Mouse (Mus musculus): ENCODE measurements around the gene Mta2.
"Not testable (repeated sequence)": the region's sequence is repeated elsewhere in the genome, so short reads cannot be mapped to it uniquely, and the experiment has no call there.

Gene Mta2

DNA sequence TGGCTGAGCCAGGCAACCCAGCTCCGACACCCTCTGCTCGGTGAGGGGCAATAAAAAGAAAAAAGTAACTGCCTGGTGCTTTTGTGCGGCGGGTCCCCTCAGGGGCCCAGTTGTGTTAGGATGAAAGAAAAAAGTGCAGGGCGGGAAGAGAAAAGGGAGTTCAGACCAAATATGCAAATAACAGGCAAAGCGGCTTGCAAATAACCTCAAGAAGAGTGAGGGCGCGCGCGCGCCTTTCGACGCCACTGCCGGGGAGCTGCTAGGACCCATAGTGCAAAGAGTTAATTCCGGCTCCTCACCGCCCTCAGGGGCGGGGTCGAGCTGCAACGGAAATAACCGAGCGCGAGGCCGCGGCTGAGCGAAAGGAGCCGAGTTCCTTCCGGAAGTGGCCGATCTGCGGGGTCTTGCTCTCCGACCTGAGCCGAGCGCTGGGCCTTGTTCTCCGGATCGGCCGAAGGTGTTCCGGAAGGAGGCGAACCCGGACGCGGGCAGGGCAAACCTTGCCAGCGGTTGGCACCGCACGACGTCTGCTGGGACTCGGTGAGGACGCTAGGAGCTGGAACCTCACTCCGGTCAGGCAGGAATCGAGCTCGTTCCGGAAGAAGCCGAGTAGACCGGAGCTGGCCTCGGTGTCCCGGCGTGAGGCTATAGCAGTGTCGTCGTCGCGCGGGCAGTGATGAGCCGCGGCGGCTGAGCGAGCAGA lies at the start of gene Mta2:
Mta2 (plus strand) TSS at position 361 of the 703 bp plus-strand sequence.
- DNase-seq (ENCODE audit: low spot score in 2 of 2): peak; percentile 96 to 98

DNA sequence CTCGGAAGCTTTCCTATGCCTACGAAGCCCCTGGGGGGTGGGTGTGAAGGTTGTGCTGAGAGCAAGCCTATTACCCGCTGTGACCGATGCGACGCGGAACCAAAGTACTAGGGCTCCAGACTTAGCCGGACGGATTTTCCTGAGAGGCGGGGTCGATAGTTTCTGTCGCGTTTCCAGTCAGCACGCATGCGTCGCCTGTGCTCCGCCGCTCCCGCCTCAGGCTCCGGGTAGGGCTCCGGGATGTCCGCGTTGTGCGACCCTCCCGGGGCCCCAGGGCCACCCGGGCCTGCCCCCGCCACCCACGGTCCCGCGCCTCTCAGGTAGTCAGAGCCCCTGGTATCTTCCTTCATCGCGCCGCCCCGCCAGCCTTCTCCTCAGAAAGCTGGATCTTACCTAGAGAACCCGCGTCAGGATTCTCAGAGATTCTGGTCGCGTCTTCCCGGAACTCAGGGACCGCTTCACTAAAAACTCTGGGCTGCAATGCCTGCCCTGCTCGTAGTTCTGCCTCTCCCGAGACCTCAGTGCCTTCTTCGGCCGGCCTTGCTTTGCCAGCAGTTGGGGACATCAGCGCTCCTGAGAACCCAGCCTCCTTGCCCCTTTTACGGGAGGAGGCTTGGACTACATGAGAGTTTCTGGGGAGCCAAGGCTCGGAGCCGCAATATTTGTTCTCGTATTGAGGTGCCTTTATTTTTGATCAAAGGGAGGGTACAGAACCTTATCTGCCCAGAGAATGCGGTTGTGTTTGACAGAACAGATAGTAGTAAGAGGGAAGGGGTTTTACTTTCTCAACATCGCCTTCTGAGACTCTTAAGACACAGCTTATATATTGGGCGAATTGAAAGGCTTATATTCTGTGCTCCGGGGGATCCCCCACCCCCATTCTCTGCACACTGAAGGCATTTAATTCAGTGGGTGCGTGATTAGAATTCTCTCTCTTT lies 48.6 kb upstream of the Mta2 start, which contains the start of gene Ints5:
Ints5 (plus strand) TSS at position 177 of the 938 bp plus-strand sequence.
- DNase-seq (ENCODE audit: low spot score in 2 of 2): peak; percentile 76 to 81

DNA sequence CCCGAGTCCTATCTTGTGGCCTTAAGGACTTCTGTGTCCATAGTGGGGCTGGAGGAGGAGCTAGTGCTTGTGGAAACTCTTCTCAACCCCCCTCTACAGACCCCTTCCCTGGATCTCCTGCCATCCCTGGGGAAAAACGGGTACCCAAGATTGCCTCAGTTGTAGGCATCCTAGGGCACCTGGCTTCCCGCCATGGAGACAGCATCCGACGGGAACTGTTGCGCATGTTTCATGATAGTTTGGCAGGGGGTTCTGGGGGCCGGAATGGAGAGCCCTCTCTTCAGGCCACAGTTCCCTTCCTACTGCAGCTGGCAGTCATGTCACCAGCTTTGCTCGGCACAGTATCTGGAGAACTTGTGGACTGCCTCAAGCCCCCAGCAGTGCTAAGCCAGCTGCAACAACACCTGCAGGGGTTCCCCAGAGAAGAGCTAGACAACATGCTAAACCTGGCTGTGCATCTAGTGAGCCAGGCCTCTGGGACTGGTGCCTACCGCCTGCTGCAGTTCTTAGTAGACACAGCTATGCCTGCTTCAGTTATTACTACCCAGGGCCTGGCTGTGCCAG lies 46.2 kb upstream of the Mta2 start:
- DNase-seq (ENCODE audit: low spot score in 2 of 2): no peak

DNA sequence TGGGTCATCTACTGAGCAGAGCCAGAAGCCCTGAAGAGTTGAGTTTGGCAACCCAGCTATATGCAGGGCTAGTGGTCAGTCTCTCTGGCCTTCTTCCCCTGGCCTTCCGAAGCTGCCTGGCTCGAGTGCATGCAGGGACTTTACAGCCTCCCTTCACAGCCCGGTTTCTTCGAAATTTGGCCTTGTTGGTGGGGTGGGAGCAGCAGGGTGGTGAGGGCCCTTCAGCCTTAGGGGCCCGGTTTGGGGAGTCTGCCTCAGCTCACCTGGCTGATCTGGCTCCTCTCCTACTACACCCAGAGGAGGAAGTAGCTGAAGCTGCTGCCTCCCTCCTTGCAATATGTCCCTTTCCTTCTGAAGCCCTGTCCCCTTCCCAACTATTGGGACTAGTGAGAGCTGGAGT lies 45.4 kb upstream of the Mta2 start:
- not testable (repeated sequence) for DNase-seq (ENCODE audit: low spot score in 2 of 2)

DNA sequence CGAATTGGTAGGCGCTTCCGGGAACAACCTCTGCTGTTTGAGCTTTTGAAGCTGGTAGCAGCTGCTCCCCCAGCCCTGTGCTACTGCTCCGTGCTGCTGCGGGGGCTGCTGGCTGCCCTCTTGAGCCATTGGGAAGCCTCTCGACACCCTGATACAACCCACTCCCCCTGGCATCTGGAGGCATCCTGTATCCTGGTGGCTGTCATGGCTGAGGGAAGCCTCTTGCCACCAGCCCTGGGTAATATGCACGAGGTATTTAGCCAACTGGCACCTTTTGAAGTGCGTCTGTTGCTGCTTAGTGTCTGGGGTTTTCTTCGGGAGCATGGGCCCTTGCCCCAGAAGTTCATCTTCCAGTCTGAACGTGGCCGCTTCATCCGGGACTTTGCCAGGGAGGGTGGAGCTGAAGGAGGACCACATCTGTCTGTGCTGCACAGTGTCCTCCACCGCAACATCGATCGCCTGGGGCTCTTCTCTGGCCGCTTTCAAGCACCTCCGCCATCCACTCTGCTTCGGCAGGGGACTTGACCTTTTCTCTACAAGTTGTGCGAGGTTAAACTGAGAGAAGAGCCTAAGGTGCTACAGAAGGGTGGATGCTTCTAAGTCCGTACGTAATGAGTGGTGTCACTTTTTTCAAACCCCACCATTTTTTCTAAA lies 44.3 kb upstream of the Mta2 start:
- DNase-seq (ENCODE audit: low spot score in 2 of 2): peak in 1 of 2 experiments; percentile 51

DNA sequence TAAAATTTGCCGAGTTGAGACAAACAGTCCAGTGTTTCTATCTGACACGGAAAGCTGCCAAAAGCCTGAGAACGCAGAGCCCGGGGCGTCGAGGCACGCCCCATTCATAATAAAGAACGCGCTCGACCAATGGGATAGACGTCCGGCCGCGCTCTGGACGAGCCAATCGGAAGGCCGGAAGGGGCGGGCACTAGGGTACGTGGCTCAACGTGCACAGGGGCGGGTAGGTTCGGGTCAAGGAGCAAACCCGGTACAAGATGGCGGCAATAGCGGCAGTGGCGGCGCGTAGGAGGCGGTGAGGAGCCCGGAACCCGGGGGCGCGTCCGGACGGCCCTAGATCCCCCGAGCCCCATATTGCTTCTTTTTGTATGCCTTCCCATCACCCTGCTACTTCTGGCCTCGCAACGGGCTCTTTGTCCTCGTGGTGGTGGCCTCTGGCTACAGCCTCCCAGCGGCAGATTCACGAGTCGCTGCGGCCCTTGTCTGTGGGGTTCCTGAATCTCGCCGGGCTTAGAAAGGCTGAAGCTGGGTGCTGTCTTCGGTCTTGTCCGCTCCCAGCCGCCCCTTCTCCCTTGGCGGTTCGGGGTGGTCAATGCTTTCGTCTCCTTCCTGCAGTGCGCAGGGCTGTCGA lies 43.7 kb upstream of the Mta2 start, which contains the start of gene Ganab:
Ganab (plus strand) TSS at position 207 of the 631 bp plus-strand sequence.
- DNase-seq (ENCODE audit: low spot score in 2 of 2): peak; percentile 93 to 96

DNA sequence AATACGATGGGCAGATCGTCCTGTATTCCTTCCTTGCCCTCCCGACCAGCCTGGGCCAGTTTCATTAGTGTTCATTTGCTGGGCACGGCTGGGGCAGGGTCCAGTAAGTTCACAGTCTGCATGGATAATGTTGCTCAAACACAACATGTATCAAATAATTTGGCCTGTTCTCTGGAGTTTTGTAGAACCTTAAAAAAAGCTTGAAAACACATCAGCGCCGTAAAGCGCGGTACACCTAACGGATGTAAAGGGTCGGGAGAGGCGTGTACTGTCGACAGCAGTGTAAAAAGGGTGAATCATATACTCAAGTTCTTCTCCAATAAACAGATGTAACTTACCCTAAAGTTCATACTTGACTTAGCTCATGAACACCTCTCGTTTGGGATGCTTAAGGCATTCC lies 43.1 kb upstream of the Mta2 start:
- DNase-seq (ENCODE audit: low spot score in 2 of 2): no peak

DNA sequence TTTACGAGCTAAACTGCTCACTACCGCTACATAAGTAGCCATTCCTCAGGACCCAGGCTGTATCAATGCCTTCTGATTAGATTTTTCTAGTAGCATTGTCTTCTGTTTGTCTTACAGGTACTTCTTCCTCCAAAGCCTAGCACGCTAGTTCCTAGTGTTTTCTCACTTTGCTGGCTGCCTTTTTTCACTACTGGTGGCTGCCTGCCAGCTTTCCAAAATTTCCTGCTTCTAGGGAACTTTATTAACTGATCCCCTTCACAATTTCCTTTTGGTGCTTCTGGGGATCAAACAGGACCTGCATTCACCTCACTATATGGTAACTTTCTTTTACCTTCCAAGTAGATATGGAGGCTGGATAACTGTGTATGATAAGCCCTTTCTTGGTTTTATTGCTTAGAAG lies 42.6 kb upstream of the Mta2 start:
- DNase-seq (ENCODE audit: low spot score in 2 of 2): no peak

DNA sequence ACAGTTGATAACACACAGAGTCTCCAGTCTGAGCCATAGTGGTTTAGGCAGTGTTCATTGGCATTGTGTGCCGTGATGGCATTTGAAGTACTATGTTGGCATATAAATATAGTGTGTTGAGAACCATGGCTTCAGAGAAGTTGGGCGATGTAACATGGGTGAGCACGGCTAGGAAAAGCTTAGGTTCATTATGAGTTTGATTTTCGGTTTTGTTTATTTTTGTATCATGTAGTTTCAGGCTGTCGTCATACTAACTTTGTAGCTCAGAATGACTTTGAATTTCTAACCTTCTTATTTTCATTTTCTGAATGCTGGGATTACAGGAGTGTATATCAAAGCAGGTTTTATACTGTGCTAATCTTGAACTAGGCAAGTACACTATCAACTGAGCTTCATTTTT lies 38.3 kb upstream of the Mta2 start:
- no peak for DNase-seq (ENCODE audit: low spot score in 2 of 2)

DNA sequence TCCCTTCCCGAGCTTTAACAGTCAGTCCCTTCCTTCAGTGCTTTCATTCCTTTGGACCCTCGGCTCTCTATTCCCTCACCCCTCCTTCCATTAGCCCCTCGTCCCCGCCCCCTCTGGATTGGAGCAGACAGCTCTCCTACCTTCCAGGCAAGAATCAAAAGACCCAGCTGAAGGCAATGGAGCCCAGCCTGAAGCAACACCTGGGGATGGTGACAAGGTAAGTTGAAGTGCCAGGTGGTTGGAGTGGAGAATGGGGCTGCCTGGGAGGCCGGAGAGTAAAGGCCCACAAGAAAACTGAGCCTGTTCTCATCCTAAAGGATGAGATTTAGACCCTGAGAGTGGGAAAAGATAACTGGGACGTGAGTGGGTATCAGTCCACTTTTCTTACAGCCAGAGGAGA lies 33.1 kb upstream of the Mta2 start:
- DNase-seq (ENCODE audit: low spot score in 2 of 2): peak in 1 of 2 experiments; percentile 54

DNA sequence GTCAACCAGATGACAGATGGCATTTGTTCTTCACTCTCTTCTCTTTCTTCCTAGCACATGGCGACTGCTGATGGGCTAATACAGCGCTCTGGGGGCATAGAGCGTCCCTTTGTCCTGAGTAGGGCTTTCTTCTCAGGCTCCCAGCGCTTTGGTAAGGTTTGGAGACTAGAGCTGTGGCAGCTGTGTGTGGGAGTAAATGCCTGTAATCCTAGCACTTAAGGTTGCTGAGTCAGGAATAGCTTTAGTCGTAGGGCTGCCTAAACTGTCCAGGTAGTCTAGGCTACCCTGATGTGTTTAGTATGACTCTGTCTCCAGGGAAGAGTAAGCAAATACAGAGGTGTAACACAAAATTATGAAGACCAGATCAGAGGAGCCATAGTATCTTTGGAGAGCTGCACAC lies 29.9 kb upstream of the Mta2 start:
- no peak for DNase-seq (ENCODE audit: low spot score in 2 of 2)

DNA sequence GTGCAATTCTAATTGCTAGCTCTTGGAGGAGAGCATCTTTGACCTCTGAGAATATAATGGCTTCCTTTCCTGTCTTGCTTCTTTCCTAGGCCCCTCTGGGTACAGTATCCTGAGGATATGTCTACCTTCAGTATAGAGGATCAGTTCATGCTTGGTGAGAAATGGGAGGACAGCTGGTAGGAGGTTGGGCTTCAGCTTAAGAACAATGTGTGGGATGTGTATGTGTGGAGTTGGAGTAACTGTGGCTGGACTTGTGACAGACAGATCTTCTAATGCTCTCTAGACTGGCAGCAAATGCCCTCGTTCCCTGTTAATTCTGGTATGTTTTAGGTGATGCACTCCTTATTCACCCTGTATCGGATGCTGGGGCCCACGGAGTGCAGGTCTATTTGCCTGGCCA lies 27.5 kb upstream of the Mta2 start:
- peak in 1 of 2 experiments; percentile 26 for DNase-seq (ENCODE audit: low spot score in 2 of 2)

DNA sequence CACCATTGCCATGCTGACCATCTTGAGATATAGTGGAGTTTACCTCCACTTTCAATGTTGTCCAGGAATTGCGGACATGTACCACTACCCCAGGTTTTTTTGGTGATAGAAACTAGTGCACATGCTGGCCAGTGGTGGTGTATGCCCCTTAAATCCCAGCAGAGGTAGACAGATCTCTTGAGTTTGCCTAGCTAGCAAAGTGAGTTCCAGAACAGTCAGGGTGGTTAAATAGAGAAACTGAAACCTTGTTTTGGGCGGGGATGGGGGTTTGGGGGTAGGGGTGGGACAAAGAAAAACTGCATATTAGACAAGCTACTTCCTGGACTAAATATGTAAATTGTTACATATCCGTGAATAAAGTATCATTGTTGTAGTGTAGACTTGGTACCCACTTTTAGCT lies 22.7 kb upstream of the Mta2 start:
- no peak for DNase-seq (ENCODE audit: low spot score in 2 of 2)

DNA sequence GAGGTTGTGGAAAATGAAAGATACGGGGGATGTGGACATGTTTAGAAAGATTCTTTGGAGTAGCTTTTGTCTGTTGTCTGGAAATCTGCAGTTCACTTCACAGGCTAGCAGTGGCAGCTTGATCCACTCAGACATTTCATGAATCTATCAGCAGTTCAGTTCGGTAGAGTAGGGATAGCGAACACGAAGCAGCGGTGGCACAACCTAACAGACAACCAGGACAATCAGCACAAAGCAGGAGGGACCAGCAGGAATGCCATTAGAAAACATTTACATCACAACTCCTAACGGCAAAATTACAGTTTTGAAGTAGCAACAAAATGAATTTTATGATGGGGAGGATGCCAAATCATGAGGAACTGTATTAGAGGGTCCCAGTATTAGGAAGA lies 22.0 kb upstream of the Mta2 start:
- peak in 1 of 2 experiments; percentile 19 for DNase-seq (ENCODE audit: low spot score in 2 of 2)

DNA sequence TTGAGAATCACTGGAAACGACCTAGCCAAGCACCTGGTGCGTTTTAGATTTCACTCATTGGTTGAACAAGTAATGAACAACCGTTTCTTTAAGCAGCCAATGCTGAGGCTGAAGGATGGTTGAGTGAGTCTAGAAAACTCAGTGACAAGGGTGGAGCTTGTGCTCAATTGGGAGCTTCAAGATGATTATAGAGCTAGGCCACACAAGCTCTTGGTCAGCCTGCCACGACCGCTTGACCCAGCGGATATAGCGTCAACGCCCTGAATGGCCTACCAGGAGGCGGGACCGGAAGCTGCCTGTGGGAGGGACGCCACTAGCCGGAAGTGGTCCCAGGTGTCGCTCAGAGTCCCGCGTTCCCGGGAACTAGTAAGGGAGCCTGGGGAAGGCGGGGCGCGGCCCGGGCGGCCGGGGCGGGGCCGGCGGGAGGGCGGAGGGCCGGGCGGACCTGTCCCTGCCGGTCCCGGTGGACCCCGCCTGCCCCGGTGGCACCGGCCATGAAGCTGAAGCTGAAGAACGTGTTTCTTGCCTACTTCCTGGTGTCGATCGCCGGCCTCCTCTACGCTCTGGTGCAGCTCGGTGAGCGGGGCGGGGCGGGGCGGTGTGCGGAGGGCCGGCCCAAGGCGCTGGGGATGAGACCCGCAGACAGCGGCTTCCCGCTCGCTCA lies 21.5 kb upstream of the Mta2 start, which contains the start of gene B3gat3:
B3gat3 (plus strand) TSS at position 302 of the 664 bp plus-strand sequence.
- DNase-seq (ENCODE audit: low spot score in 2 of 2): peak; percentile 93 to 94

DNA sequence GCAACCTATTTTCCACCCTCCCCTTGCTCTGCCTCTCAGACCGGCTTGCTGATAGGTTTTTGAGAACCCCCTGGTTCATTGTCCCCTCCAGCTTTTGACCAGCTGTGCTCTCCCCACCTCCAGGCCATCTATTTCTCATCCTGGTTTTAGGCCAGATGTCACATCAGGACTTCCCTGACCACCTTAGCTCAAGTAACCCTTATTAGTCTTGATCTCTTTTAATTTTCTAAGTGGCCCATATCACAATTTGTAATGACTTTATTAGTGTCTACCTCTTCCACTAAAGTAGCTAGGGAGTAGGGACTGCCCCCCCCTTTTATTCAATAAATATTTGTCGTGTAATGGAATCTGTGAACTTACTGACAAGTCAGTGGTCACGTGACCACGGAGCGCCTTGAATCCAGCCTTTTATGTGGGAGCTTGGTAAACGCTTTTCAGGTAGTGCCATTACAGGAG lies 20.8 kb upstream of the Mta2 start:
- DNase-seq (ENCODE audit: low spot score in 2 of 2): no peak

DNA sequence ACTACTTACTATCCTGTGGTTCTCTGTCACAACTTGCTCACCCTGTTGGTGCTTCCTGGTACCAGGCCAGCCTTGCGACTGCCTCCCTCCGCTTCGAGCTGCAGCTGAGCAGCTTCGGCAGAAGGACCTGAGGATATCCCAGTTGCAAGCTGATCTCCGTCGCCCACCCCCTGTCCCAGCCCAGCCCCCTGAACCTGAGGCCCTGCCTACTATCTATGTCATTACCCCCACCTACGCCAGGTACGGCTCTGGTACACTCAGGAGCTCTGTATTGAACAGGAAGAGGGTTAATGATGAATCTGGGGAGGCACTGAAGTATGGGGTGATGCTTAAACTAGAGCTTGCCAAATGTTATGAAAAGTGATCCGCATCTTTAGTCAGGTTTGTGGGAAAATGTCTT lies 19.9 kb upstream of the Mta2 start:
- DNase-seq (ENCODE audit: low spot score in 2 of 2): no peak

DNA sequence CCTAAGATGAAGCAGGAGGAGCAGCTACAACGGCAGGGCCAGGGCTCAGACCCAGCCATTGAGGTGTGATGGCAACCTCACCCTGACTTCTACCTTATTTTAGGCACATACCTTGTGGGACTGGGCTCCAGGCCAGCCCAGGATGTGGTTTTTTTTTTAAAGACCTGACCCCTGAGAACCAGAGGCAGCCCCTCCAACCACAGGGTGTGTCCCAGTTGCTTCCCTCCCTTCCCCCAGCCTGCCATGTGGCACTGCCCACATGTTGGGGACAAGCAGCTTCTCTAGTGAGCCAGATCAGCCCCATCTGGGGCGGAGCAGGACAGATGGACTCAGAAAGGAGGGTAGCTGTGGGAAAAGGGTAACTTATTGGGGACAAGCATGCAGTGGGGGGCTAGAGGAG lies 14.9 kb upstream of the Mta2 start:
- DNase-seq (ENCODE audit: low spot score in 2 of 2): no peak

DNA sequence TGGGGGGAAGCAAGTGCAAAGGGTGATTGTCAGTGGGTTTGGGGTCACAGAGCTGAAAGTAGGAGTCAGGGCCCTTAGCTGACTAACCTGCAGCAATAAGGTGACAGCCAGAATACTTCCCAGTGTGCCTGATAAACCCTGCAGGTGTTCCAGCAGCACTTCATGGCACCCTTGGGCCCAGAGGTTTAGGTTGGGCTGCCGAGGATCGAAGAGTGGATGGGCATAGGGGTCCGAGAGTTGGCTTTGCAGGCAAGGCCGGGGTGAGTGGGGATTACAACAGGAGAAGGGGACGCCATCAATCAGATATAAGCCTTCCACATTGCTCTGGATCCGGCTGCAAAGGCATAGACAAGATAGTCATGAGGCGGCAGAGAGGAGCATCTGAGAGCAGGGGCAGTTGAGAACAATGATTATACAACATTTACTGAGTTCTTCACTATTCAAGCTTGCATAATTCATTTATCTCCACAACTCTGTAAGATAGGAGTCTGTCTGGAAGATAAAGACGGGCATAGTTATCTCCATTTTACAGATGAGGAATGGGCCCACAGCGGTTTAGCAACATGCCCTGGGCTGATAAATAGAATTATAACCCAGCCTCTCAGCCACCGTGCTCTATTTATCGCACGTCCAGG lies 13.7 kb upstream of the Mta2 start:
- no peak for DNase-seq (ENCODE audit: low spot score in 2 of 2)

DNA sequence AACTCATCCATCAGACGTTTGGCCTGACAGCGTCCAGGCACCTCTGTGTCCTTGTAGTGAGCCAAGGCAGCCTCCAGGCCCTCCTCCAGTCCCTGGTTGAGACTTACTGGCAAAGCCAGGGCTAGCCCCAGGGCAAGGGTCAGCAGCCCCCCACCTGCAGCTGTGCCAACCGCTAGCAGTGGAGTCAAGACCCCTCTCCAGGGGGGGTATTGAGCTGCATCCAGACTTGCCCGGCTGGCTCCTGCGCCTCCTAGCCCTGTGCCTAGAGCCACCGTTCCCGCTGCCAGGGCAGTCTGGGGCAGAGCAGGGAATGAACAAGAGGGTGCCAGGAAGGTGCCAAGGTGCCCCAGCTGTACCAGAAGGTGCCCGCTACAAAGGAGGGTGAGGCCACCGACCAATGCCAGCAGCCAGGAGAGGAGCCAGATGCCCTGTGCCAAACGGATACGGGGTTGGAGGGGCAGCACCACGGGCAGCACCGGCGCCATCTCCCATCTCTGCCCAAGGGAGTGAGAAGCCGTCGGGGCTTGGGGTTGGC lies 12.9 kb upstream of the Mta2 start:
- DNase-seq (ENCODE audit: low spot score in 2 of 2): no peak

All from urinary bladder, postnatal 4 days (tissue).